Mouse (Mus musculus): ENCODE data around the gene Slc27a2. TPM values are rescaled to one million over a fixed set of nuclear protein-coding genes. Genes with fewer than 3 reads are reported as not detected.

Gene Slc27a2
- polyA plus RNA-seq, 1 experiment from 2014 or later = 1.3 TPM

- Histone ChIP-seq H3K9ac (no peak overlapping the region), H3K4me2 (no peak overlapping the region), H3K36me3 (ENCODE audit: insufficient read depth) (no peaks in the 10 kb centered on the region), H3K27me3 (ENCODE audit: insufficient read depth, low read length) (no peaks in the 10 kb centered on the region), H3K4me1 (ENCODE audit: insufficient read depth) (no peaks in the 10 kb centered on the region), H3K27ac (ENCODE audit: low read depth) (no peak overlapping the region), H3K9me3 (ENCODE audit: low read depth, low read length) (no peaks in the 10 kb centered on the region), H3K4me3 (ENCODE audit: low read depth, low read length) (no peak overlapping the region)
- TF ChIP-seq CTCF (IDR thresholded peaks at IDR 0.05; ENCODE audit: low read depth) = no peak
- no peak for ATAC-seq (ENCODE audit: insufficient read depth)
- 89% methylated on average over 2 of the region's 2 CpGs for WGBS
- no peak for DNase-seq
Measured at GRCm38 (mm10) chr2:126622455-126622854, 70.2 kb downstream of the Slc27a2 start.

DNA sequence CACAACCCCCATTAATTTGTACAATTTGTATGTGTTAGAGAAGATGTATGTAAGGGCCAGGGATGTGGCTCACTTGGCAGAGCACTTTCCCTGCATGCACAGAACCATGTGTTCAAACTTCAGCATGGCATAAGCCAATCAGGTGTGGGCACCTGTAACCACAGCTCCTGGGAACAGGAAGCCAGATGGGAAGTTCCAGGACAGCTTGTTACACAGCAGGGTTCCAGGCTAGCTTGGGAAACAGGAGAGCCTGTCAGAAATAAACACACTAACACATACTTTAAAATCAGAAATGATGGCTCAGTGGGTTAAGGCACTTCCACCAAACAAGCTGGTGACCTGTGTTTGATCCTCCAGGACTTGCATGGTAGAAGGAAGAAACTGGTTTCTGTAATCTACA is 70.9 kb downstream of the Slc27a2 start:
- ATAC-seq (ENCODE audit: insufficient read depth) = no peak
- TF ChIP-seq CTCF (IDR thresholded peaks at IDR 0.05; ENCODE audit: low read depth) = no peak

GRCm38 (mm10) chr2:126628455-126628995 is 76.3 kb downstream of the Slc27a2 start:
- H3K27me3 ChIP-seq (ENCODE audit: insufficient read depth, low read length) = no peaks in the 10 kb centered on the region
- TF ChIP-seq CTCF (IDR thresholded peaks at IDR 0.05; ENCODE audit: low read depth) = no peak
- no peak overlapping the region for H3K4me2 ChIP-seq
- H3K4me3 ChIP-seq (ENCODE audit: low read depth, low read length) = no peak overlapping the region
- H3K4me1 ChIP-seq (ENCODE audit: insufficient read depth) = no peaks in the 10 kb centered on the region
- ATAC-seq (ENCODE audit: insufficient read depth) (no peak), DNase-seq (no peak)
- H3K9me3 ChIP-seq (ENCODE audit: low read depth, low read length) = no peaks in the 10 kb centered on the region
- 70% methylated on average over 9 of the region's 9 CpGs for WGBS
- peaks cover 22% of the 10 kb centered on the region for H3K36me3 ChIP-seq (ENCODE audit: insufficient read depth)
- no peak overlapping the region for H3K9ac ChIP-seq
- H3K27ac ChIP-seq (ENCODE audit: low read depth) = no peak overlapping the region

More for the DNA sequence above, 70.9 kb downstream of the Slc27a2 start:
- Histone ChIP-seq H3K27ac (ENCODE audit: low read depth) (no peak overlapping the region), H3K4me3 (ENCODE audit: low read depth, low read length) (no peak overlapping the region), H3K9ac (no peak overlapping the region), H3K27me3 (ENCODE audit: insufficient read depth, low read length) (no peaks in the 10 kb centered on the region), H3K4me2 (no peak overlapping the region), H3K4me1 (ENCODE audit: insufficient read depth) (no peaks in the 10 kb centered on the region), H3K36me3 (ENCODE audit: insufficient read depth) (peaks cover 3% of the 10 kb centered on the region; the same call in 1 of the 2 replicates), H3K9me3 (ENCODE audit: low read depth, low read length) (no peaks in the 10 kb centered on the region)
- no peak for DNase-seq

DNA sequence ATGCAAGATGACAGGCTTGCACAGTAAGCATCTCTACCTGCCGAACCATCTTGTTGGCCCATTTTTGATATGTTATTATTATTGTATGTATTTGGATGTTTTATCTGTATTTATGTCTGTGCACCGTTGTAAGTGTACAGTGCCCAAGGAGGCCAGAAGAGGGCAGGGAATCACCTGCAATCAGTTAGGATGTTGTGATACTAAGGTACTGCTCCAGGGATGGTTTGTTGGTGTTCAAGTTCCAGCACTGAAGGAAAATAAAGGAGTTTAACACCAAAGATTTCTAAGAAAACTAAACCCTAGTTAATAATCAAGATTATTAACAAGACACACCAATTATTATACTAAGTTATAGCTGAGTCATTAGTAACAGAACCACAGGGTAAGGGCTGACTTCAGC is 81.0 kb downstream of the Slc27a2 start:
- ATAC-seq (ENCODE audit: insufficient read depth) = no peak

GRCm38 (mm10) chr2:126635939-126636823 is 84.0 kb downstream of the Slc27a2 start:
- H3K4me3 ChIP-seq (ENCODE audit: low read depth, low read length) = no peak overlapping the region
- no peak overlapping the region for H3K27ac ChIP-seq (ENCODE audit: low read depth)
- H3K9ac ChIP-seq = no peak overlapping the region
- ATAC-seq (ENCODE audit: insufficient read depth) = no peak
- H3K4me1 ChIP-seq (ENCODE audit: insufficient read depth) = no peaks in the 10 kb centered on the region
- WGBS = 70% methylated on average over 12 of the region's 12 CpGs
- no peak for TF ChIP-seq CTCF (IDR thresholded peaks at IDR 0.05; ENCODE audit: low read depth)
- H3K4me2 ChIP-seq = no peak overlapping the region
- H3K27me3 ChIP-seq (ENCODE audit: insufficient read depth, low read length) = no peaks in the 10 kb centered on the region
- no peaks in the 10 kb centered on the region for H3K9me3 ChIP-seq (ENCODE audit: low read depth, low read length)
- H3K36me3 ChIP-seq (ENCODE audit: insufficient read depth) = peaks cover 43% of the 10 kb centered on the region
- DNase-seq = peak; percentile 59

More for the DNA sequence above, 81.0 kb downstream of the Slc27a2 start:
- H3K9me3 ChIP-seq (ENCODE audit: low read depth, low read length) = no peaks in the 10 kb centered on the region
- H3K27me3 ChIP-seq (ENCODE audit: insufficient read depth, low read length) = no peaks in the 10 kb centered on the region
- no peak overlapping the region for H3K4me3 ChIP-seq (ENCODE audit: low read depth, low read length)
- H3K4me1 ChIP-seq (ENCODE audit: insufficient read depth) = no peaks in the 10 kb centered on the region
- H3K36me3 ChIP-seq (ENCODE audit: insufficient read depth) = peaks cover 33% of the 10 kb centered on the region
- no peak overlapping the region for H3K4me2 ChIP-seq
- no peak overlapping the region for H3K9ac ChIP-seq
- 82% methylated on average over 2 of the region's 2 CpGs for WGBS
- no peak overlapping the region for H3K27ac ChIP-seq (ENCODE audit: low read depth)
- TF ChIP-seq CTCF (IDR thresholded peaks at IDR 0.05; ENCODE audit: low read depth) = no peak
- DNase-seq = no peak

Other genes with a start within 250 kb of the Slc27a2 start
- 0.39 and 0.50 TPM in 2 replicates for gene Atp8b4, start 51.7 kb upstream of the Slc27a2 start, polyA plus RNA-seq (2014; fragmentation: Nextera tagmentation; extraction: Ambion mirVana)
- 1.4 and 2.1 TPM in 2 replicates for gene Hdc, start 66.9 kb downstream of the Slc27a2 start, polyA plus RNA-seq (2014; fragmentation: Nextera tagmentation; extraction: Ambion mirVana)
- 66.3 and 68.3 TPM in 2 replicates for gene Gabpb1, start 123.9 kb downstream of the Slc27a2 start, polyA plus RNA-seq (2014; fragmentation: Nextera tagmentation; extraction: Ambion mirVana)
- 43.8 and 44.6 TPM in 2 replicates for gene Usp8, start 154.9 kb downstream of the Slc27a2 start, polyA plus RNA-seq (2014; fragmentation: Nextera tagmentation; extraction: Ambion mirVana)
- gene Usp50, start 231.1 kb downstream of the Slc27a2 start, polyA plus RNA-seq (2014; fragmentation: Nextera tagmentation; extraction: Ambion mirVana) = 3.6 and 4.1 TPM in 2 replicates